Mouse (Mus musculus) adrenal gland, postnatal 36 days (tissue): Measurements from ENCODE around the gene Plekhg6. TPM values are rescaled to one million over a fixed set of nuclear protein-coding genes. Genes with fewer than 3 reads are reported as not detected.

ENCODE experiments used
- DNase-seq, 2 experiments: peaks; one replicate each; pipeline ENCODE4 v3.0.0; 2021; ENCODE audit warnings: mixed read lengths in 1 of 2
- total RNA-seq, 2 experiments: library from RNA; stranded (reverse); gene quantifications; 2 replicates each; pipeline ENCODE4 v1.2.3; 2021

Gene Plekhg6
- total RNA-seq, 2 experiments from 2014 or later, result 0.36 TPM; not detected in 1

DNA sequence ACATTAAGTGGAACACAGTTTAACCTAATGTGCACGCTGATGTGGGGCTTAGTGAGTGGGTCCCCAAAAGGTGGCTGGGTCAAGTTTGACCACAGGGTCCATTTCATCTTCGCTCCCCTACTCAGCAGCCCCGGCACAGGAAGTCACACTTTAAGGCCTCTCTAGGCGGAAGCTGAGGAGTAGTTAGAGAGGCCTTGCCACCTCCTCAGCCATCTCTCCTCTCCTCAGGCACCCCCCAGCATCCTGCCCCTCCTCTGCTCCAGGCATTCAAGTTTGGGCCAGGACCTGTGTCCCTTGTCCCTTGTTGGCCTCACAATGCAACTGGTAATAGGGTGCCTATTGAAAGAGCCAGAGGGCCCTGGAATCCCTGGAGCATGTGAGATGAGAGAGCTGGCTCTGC is 26.9 kb downstream of the Plekhg6 start:
- no peak for DNase-seq

DNA sequence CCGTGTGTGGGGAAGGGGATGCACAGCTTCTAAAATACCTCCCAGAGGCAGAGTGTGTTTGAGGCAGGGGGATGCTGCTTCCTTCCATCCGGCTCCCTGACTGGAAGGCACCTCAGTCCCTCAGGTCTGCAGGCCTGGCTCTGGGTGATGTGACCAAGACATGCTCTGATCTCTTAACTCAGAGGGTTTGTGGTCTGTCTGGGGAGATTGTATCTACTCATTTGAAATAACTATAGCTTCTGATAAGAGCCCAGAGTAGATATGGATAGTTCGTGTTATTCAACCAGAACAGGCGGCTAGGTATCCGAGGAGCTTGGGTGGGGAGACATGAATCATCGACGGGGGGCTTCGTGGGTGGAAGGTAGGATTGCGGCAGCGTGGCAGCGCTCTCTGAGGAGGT is 27.4 kb downstream of the Plekhg6 start:
- no peak for DNase-seq

DNA sequence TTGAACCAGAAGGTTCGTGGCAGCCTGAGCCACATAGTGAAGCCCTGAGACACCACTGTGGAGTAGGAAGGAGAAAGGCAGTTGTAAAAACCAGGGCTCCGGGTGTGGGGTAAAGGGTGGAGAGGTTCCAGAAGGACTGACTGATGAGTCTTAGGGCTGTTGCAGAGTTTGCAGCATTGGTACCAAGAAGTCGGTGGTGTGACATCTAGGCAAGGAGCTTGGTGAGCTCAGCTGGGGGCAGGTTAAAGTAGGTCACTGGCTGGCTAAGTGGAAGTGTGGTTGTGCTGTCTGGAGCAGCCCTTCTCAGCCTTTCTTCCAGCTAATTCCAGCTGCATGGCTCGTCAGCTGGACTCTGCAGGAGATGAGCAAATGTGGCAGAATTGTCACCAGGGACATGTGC is 27.8 kb downstream of the Plekhg6 start:
- DNase-seq, result no peak

DNA sequence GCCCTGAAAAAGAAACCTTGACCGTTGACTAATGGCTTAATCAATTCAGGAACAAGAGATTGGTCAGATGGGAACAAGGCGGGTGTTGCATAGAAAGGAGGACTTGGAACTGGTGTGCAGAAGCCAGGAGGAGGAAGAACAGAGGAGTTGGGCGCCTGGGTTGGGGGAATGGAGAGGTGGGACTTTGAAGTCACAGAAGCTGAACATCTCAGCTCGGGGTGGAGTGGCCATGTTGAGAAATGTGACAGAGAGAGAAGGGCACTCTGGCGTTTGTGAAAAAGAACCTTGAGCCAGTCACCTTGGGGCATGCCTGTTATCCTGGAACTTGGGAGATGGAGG is 28.6 kb downstream of the Plekhg6 start:
- peak in 1 of 2 experiments; percentile 57 for DNase-seq

DNA sequence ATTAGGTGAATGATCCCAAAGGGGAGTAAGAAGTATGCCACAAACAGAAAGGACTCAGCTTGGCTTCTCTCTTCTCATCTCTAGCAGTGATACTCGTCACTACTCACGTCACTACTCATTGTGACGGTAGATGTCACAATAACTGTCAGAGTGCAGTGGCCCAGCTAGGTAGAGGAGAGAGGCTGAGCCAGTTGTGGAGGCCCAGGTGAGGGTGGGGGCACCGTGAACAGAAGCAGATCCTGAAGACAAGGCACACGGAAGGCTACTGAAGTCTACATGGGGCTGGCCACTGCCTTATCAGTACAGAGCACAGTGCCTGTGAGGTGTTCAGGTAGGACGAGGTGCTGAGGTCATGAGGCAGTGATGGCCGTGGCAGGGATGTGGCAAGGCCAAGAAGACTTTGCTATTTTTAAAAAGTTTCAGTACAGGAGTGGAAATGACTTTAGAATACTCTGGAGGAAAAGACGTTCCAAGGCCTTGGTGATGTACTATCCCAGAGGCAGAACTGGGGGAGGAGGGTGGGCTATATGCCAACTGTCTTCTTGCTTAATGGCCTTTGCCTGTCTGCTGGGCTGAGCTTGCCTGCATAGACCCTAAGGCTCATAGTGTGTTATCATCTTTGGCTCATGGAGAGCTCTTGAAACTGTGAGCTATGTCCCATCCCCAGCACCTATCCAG is 29.1 kb downstream of the Plekhg6 start:
- peak; percentile 87 to 89 for DNase-seq

DNA sequence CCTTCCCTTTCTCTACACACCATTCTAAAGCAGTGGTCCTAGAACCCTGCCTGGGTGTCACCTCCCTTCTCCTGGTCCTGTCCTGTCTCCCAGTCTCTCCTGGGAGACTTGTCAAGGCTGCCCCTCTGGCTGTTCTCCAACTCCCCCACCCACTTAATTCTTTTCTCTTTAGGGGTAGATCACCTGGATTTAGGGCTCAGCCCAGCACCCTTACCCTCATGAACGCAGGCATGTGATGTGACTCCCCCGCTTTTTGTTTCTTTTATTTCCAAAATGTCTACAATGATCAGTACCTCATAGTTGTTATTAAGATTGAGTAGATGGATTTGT is 29.6 kb downstream of the Plekhg6 start:
- DNase-seq, result peak in 1 of 2 experiments; percentile 49

DNA sequence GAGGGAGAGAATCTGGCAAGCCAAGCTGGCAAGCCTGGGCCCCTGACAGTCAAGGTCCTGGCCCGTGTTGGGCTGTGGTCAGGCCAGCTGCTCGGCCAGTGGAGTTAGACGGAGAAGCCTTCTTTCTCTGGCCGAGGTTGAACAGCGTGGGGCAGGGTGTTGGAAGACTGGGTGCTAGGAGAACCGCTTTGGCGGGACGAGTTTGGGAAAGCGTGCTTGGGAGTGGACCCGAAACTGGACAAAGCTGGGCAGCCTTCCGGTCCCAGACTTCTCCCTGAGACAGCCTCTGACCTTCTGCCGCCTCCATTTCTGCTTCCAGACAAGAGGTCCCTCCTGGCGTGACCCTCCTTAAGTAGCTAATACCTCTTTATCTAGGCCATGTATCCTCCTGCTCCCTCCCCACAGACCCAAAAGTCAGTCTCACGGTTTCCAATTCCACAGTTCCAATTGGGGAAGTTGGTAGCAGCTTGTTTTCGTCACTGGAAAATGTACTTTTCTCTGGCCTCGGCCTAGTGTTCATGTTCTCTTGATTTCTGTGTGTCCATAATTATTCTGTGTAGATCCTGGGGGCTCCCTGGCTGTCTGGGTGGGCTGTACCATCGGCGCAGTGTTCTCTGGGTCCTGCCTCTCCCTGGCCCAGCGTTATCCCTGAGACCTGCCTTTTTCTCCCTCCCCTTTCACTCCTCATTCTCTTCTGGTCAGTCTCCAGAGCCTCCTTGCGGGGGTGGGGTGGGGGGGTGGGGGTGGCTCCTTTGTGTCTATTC is 30.2 kb downstream of the Plekhg6 start:
- peak; percentile 62 to 63 for DNase-seq

DNA sequence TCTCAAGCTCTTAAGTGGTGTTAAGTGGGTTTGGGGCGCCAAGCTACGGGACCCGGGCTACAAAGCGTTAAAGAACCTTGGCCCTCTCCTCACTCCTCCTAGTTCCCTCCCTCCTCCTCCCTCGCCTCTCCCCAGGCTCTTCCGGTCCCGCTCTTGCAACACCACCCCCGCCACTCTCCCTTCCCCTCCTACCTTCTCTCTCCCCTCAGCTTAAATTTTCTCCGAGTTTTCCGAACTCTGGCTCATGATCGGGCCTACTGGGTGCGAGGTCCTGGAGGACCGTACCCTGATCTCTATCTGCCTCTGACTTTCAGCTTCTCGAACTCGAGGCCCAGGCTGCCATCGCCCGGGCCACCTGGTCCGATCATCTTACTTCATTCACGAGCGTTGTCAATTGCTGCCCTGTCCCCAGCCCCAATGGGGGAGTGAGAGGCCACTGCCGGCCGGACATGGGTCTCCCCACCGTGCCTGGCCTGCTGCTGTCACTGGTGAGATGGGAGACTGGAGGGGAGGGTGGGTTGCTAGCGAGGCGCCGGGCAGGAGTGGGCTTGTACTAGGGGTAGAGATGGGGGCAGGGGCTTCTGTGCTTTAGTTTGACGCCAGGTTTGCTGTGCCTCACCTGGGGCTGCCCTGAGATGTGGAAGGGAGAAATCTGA is 30.9 kb downstream of the Plekhg6 start:
- DNase-seq, result peak; percentile 83 to 88

DNA sequence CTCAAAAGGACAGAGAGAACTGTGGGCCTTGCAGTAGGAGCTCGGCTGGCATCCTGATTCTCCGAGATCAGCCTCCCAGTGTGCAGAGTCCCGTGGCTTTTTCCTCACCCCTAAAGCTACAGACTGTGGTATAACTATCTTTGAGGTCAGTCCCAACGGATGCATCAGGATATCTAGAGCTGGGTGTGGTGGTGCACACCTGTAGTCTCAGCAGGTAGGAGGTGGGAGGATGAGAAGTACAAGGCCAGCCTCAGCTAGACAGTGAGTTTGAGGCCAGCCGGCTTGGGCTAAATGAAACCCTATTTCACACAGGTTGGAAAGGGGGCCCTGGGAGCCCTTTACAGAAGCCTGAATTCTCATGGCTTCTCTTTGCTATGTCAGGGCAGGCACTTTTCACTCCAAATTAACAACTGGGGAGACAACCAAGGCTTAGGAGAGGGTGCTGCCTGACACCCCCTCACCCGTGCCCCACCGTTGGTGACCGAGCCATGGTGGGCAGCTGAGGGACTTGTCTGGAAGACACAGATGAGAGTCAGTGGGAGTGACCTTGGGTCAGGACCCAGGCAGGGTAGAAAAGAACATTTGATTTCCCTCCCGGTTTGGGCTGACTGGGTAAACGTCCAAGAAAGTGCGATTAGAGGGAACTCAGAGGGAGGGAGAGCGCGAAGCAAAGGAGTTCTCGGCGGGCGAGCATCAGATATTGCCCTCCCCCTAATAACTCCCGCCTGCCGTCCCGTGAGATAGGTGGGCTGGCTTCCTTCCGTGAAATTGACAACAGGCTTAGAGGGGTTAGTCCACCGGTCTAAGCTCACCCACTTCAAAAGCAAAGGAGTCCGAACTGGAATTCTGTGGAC is 31.6 kb downstream of the Plekhg6 start, which contains the start of gene Tnfrsf1a:
TSS of gene Tnfrsf1a (plus strand) at position 642 of the 854 bp plus-strand sequence.
- DNase-seq, result peak in 1 of 2 experiments; percentile 24

DNA sequence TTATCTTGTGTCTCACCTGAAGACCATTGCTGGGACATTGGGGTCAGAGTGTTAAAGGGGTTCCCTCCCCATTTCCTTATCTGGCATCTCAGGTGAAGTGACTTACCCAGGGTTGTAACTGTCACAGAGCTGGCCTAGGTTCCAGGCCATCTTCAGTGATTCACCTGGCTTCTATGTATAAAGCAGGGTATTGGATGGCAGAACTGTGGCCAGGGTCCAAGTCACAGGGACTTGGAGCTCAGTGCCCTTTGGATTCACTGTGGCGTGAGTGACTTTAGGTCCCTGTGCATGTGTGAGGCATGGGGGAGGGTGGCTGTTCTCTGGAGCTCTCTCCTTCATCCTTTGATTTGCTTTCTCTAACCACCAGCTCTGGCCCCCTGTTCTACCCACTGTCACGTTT is 34.6 kb downstream of the Plekhg6 start:
- no peak for DNase-seq

DNA sequence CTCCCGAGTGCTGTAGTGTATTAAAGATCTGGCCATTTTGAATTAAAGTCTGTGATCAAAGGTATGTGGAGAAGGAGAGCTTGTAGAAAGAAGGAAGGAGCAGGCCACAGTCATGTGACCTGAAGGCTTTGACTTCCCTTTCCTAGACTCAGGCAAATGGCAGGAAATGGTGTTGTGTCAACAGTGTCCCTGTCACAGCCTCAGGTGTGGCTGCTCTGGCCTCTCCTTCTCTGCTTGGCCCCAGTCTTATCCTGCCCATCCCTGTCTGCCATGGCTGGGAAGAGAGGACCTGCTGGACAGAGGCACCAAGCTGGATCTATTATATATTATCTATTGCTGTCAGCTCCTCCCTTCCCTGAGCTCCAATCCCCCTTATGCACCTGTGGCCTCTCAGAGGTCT is 35.0 kb downstream of the Plekhg6 start:
- DNase-seq, result no peak

DNA sequence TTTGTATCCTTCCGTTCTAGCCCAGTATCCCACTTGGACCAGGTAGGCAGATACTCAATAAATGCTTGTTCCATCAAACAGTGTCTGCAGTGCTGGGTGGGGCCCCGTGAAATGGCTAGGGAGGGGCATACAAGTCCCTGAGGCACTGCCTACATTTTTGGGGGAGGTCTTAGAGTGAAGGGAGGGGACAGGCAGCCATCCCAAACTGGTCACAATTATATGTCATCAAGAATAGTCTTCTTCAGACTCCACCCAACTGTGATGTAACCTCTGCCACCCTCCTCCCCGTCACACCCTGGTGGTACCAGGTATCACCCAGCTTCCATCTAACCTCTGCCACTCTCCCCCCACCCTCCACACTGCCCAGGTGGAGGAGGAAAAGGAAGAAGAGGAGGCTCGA is 35.7 kb downstream of the Plekhg6 start:
- DNase-seq, result no peak

DNA sequence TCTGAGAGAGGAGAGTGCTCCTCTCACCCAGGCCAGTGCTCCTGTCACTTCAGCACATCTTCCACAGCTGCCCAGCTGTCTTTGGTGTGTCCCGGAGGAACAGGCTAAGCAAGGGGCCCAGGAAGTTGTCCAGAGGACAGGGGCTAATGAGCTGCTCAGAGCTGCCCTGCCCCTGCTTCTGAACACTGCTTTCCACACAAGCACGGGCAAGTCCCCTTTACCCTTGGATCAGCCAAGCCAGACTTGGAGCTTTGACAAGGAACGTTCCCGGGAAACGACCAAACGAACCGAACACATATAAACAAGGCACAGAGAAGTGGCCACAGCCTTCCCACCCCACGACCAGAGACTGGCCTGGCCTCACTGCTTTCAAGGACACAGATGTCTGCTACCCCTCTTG is 36.5 kb downstream of the Plekhg6 start:
- DNase-seq, result no peak

DNA sequence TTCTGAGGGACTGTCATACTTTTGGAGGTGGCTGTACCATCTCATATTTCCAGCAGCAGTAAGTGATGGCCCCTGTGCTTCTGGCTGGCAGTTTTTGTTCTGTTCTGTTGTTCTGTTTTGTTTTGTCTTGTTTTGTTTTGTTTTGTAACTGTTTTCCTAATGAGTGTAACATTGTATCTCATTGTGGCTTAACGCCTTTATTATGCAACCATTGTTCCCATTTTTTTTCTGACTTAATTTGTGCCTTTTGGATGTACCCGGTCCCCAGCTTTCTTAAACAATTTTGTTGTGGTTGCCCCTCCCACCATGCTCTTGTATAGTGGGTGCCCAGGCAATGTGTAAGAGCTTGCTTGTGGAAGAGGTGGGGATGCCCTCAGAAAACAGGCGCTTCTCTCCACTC is 38.4 kb downstream of the Plekhg6 start:
- DNase-seq, result no peak

DNA sequence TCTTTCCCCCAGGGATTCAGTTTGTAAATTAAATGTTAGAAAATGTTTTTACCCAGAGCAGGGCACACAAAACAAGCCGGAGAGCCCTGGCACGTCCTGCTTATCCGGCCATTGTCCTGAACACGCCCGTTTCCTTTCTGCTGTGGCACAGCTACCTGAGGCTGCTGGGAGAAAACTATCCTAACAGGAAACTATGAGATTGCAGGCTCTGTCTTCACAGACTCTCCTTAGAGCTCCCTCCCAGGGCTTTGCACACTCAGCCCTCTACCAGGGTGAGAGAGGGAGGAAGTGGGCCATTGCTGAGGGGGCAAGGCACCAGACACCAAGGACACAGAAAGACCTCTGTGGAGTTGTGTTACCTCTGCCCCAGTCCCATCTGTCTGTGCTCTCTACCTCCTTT is 40.3 kb downstream of the Plekhg6 start:
- no peak for DNase-seq

DNA sequence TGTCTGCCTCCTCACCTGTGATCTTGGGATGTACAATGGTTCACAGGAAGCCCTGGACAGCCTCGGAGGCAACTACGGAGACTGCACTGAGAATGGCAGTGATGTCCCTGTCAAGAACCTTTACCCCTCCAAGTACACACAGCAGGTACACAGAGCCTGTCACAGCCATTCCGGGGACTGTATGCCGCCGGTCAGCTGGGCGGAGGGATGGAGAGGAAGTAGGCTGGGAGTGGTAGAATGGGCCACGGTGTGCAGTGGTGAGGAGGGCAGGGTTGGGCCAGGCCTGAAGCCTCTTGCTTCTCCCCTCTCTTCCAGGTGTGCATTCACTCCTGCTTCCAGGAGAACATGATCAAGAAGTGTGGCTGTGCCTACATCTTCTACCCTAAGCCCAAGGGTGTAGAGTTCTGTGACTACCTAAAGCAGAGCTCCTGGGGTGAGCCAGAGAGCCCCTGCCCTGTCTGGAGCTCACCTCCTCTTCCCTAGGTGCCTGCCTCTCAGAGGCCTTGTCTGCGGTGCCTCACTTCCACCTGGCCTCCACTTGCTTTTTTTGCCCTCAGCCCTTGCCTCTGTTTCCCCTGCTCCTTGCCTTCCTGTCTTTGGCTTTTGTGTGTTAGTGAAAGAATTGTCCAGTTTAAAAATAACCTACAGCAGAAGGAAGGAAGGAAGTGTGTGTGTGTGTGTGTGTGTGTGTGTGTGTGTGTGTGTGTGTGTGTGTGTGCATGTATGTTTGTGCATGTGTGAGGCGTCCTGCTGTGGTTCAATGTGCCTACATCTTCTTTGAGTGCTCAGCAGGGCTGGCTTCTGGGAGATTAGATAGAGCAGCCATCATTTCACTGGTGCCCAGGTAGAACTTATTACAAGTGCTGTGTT is 41.6 kb downstream of the Plekhg6 start:
- no peak for DNase-seq

DNA sequence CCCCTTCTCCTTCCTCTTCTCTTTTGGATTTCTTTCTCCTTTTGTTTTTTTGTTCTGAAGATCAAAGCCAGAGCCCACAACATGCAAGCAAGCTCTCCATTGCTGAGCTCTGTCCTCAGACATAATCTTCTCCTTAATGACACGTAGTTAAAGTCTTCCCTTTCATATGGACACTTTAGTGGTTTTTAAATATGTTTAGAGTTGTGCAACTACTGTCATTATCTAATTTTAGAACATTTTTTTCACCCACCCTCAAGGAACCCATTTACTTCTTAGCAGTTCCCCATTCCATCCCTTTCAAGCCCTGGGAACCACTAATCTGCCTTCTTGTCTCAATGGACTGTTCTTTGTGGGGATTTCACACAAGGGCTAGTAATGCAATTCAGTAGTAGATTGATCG is 46.2 kb downstream of the Plekhg6 start:
- DNase-seq, result no peak

DNA sequence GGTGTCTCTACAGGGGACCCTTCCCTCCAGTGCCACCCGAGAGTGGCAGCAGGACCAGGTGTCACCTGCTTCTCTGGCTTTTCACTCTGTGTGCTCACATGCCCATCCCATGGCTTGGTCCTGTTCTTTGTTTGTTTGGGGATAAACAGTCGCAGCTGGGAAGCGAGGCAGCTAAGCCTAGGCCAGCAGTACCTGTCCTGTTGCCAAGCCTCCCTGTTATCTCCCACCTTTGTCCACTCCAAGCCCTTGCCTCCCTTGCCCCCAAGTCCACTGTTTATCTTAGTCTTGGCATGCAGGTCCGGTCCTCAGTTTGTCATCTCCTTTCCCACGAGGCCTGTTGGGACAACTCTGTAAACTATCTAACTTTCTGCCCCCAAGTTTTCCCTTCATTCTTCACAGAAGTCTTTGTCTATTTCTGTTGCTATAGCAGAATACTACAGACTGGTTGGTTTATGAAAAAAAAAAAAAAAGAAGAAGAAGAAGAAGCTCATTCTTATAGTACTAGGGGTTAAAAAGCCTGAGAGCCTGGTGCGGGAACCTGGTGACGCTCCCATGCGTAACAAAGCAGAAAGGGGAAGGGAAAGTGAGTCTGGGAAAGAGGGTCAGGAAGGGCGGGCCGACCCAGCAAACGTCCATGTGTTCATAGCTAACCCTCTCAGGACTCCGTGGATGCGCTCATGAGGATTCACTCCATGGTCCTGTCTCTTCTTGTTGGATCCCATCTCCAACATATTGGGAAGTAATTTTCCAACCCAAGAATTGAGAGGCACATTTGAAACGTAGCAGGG is 47.3 kb downstream of the Plekhg6 start:
- DNase-seq, result no peak

DNA sequence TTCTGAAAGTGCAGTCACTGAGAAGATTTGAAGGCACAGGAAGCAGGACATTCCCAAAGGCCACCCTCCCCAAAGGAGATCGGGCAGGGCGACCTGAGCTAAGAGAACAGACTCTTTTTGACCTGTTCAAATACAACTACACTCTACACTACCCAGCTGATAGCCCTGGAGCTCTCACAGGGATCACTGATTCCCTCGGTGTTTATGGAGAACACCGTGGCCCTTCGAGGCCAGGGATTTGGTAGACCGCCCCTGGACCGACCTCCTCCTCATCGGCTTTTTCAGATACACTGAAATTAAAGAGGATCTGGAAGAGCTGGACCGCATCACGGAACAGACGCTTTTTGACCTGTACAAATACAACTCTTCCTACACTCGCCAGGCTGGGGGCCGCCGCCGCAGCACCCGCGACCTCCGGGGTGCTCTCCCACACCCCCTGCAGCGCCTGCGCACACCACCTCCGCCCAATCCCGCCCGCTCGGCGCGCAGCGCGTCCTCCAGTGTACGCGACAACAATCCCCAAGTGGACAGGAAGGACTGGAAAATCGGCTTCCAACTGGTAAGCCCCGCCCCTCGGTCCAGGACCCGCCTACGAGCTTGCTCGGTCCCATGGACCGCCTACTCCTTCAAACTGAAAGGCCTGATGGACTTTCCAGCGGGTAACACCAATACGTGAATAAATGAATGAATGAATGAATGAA is 49.8 kb downstream of the Plekhg6 start:
- DNase-seq, result peak; percentile 97 to 98

DNA sequence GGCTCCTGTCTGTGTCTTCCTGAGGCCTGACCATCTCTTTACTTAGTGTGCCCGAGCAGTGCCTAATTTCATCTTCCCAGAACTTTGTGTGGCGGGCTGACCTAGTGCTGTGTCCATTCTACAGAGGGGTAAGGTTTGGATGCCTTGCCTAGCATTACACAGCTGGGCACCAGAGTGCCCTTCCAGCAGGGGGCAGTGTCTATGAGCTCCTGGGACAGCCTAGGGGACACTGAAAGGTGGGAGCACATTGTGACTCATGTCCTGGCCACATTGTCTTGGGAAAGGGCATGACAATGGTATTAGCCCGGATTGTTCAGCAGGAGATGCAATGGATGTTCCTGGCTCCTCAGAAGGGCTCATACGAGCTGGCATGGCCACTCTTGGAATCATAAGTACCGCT is 52.4 kb downstream of the Plekhg6 start:
- DNase-seq, result peak; percentile 75 to 79
